Mouse (Mus musculus) mature B cell (primary cell): ENCODE data around the gene Npff.

Source experiments
- in situ Hi-C: fragments of 300-500 bp; cut with MboI; formaldehyde crosslinking; loops from 2 replicates; pipeline ENCODE4 v1.14.3; 2019

Gene Npff

DNA sequence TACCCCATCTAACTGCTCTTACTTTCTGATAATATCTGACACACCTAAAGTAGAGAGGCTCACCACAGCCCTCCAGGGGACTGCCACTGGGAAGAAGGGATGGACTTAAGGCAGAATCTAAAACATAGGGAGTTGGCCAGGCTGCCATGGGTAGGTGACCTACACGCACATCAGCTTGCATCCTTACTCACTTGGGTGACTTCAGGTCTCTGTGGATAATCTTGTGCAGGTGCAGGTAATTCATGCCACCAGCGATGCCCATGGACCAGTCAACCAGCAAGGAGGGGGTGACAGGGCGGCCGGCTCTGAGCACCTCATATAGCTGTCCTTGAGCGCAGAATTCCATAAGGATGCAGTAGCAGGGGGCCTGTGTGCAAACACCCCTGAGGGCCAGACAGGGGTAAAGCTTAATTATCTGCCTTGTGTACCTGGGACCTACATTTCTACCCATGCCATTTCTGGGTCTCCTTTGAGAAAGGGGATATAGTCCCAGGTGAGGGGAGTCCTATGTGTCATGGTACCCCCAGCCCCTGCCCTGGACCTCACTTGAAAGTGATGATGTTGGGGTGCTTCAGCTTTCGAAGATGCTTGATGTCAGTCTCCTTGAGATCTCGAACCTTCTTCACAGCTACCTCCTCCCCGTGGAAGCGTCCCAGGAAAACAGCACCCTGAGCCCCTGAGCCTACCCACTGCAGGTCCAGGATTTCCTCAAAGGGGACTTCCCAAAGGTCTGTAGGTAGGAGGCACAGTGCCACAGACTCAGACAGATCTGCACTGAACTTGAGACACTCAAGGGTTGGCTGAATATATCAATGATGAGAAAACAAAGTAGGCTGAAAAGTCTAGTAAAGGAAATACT is 20.6 kb downstream of the Npff start:
- in situ Hi-C loops: no loop called here

- in situ Hi-C loops: no loop called here
Observed at GRCm38 (mm10) chr15:102503447-102503846, 21.3 kb downstream of the Npff start, which contains the start of gene Gm10337. Gm10337 (plus strand) TSS chr15:102503722.

DNA sequence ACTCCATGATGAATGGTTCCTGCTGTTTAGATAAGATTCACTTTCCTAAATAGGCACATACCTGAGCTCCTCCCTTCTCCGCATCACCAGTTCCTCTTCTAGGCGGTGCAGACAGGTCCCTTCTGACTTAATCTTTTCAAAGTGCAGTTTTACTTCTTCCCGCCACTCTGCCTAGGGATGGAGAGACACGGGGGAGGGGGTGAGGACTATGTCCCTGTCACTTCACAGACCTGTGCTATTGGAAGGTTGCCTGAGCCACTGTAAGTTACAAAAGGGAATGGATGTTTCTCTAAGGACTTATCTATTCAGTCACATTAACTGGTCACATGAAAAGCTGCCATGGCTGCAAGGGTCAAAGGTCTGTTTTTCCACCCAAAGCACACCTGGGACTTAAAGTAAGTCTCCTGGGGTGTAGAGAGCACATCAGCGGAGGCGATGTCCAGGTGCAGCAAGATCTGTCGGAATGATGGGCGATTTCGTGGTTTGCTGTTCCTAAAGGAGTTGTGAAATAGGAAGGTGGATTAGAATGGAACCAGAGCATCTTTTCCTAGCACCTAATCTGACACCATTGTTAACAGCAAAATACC is 22.4 kb downstream of the Npff start:
- in situ Hi-C loops: no loop called here

GRCm38 (mm10) chr15:102501084-102501814 is 23.5 kb downstream of the Npff start:
- in situ Hi-C loops: no loop called here

DNA sequence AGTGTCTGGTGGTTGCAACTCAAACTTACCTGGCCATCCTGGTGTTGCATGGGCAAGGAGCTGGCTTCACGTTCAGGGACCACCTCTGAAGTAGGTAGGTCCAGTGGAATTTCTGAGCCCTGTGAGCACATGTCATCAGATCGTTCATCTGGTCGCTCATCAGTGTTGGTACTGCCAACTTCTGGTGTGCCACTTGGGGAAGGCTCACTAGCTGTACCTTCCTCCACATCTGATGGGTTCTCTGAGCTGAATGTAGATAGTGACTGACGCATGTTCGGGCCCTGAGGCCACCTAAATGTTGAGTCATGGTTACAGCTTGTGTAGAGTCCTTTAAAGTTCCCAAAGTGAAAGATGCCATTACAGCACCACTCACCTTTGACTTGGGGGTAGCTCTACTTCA is 24.3 kb downstream of the Npff start:
- in situ Hi-C loops: no loop called here

GRCm38 (mm10) chr15:102499851-102500250 is 24.9 kb downstream of the Npff start:
- in situ Hi-C loops: no loop called here

GRCm38 (mm10) chr15:102499370-102499769 is 25.4 kb downstream of the Npff start:
- in situ Hi-C loops: no loop called here

DNA sequence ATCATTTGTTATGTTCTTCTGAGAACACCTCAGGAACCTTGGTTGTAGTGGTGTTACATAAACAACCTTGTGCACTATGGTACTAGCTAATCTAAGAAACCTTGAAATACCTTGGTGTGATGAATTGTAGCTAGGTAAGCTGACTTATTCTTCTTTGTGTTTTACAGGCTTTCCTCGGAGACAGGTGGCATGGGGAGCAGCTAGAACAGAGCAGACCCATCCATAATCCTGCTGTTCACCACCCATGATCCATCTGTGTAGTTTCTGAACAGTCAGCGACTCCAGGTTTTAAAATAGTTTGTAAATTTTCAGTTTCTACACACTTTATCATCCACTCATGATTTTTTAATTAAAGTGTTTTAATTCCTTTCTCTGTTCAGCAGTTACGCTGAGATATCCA is 26.4 kb downstream of the Npff start:
- in situ Hi-C loops: no loop called here

DNA sequence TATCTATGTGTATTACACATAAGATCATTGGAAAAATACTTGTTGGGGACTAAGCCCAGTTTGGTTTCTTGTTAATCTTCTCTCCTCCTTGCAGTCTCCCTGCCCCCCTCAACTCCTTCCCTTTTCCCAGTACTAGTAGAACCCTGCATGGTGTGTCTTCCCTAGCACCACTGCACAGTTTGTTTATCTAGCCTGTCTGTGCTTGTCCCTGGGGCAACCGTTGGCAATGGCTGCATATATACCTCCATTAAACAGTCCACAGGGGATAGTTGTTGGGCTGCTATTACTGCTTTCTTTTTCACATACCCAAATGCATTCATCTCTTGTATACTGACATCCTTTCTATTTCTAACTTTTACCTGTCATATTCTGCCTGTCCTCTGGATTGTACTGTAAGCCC is 37.1 kb downstream of the Npff start:
- in situ Hi-C loops: no loop called here

DNA sequence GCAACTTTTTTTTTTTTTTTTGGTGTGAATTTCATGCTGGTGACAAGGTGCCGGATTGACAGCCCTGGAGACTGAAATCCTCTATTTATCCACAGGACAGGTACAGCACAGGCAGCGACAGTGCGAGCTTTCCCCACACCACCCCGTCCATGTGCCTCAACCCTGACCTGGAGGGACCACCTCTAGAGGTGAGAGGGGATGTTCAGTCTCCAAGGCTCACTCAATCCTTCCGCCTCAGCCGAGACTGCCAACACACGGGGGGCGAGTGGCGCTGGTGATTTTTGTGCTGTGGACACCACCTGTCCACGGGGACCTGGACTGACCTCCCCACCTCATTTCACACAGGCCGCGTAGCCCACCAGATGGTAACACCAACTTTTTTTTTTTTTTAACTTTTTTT is 38.9 kb downstream of the Npff start:
- in situ Hi-C loops: no loop called here

DNA sequence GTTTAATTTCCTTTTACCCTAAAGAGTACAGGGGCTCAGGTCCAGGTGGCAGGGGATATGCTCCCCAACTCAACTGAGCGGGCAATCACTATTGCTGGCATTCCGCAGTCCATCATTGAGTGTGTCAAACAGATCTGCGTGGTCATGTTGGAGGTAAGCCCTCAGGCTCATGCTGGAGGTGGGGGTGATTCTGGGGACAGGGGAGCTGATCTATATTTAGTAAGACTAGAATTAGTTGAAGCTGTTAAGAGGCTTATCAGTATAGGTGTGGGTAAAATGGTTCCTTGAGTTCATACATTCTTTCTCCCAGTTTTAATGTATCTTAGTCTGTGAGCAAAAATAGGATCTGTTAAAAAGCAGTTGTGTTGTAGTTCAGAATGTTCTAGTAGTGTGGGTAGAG is 41.6 kb downstream of the Npff start:
- in situ Hi-C loops: no loop called here

DNA sequence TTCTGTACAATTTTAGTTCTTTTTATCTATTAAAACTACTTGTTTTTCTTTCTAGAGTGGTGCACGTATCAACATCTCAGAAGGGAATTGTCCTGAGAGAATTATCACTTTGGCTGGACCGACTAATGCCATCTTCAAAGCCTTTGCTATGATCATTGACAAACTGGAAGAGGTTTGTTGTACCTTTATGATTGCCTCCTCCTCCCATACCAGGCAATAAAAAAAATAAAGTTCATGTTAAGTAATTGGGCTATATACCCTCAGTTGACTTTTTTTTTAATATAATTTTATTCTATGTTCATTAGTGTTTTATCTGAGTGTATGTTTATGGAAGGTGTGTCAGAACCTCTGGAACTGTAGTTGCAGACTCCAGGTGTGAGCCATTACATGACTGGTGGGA is 50.2 kb downstream of the Npff start:
- in situ Hi-C loops: no loop called here
